Mouse (Mus musculus): ENCODE measurements around the gene Sord. TPM values are rescaled to one million over a fixed set of nuclear protein-coding genes. Genes with fewer than 3 reads are reported as not detected.

Gene Sord
- polyA plus RNA-seq, 1 experiment from 2014 or later, result 49.9 TPM

DNA sequence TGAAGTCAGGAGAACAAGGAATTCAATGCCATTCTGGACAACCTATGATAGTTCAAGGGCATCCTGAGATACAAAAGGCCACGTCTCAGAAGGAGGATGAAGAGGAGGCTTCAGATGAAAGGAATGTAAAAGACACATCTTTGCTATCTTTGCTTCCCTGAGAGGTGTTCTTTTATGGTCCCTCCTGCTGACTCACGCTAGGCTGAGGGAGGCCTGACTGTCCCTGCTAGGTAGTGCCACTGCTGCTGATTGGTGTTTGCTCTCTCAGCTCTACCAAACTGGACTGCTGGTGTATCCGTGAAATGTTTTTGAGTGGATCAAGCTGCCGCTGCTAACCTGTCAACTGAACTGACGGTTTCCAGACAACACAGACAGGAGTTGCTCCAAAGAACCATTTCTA lies 12.8 kb upstream of the Sord start:
- Histone ChIP-seq H3K9ac (no peak overlapping the region), H3K27me3 (replicated peaks) (no peaks in the 10 kb centered on the region), H3K36me3 (no peaks in the 10 kb centered on the region), H3K4me2 (no peak overlapping the region), H3K9me3 (no peaks in the 10 kb centered on the region), H3K4me1 (no peaks in the 10 kb centered on the region), H3K27ac (no peak overlapping the region), H3K4me3 (replicated peaks) (no peak overlapping the region)
- WGBS, result 26% methylated on average over 5 of the region's 5 CpGs
- ATAC-seq (ENCODE audit: insufficient read depth, low FRiP score, low read depth), result no peak; the same call in 1 of the 2 replicates

DNA sequence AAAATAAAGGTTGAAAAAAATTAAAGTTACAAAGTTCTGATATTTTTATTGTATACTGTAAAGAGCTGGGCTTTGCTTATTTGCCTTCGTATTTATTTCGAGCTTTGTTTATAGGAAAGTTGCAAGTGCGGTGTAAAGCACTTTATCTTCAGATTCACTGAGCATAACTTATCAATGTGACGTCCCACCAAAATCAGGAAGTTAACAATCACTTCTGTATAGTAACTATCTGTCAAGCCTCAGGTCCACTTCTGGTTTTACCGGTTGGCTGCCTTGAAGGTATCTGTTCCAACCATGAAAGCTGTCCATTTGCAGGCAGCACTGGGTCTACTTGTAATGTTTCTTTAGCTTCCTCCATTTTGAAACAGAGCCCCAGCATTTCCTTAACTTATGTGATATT lies 12.3 kb upstream of the Sord start:
- H3K27me3 ChIP-seq (replicated peaks), result no peaks in the 10 kb centered on the region
- no peaks in the 10 kb centered on the region for H3K36me3 ChIP-seq
- H3K4me3 ChIP-seq (replicated peaks), result no peak overlapping the region
- WGBS, result 54% methylated on average over 5 of the region's 5 CpGs
- H3K27ac ChIP-seq, result no peak overlapping the region
- no peaks in the 10 kb centered on the region for H3K9me3 ChIP-seq
- H3K4me1 ChIP-seq, result no peaks in the 10 kb centered on the region
- ATAC-seq (ENCODE audit: insufficient read depth, low FRiP score, low read depth), result no peak
- no peak overlapping the region for H3K4me2 ChIP-seq
- H3K9ac ChIP-seq, result no peak overlapping the region

DNA sequence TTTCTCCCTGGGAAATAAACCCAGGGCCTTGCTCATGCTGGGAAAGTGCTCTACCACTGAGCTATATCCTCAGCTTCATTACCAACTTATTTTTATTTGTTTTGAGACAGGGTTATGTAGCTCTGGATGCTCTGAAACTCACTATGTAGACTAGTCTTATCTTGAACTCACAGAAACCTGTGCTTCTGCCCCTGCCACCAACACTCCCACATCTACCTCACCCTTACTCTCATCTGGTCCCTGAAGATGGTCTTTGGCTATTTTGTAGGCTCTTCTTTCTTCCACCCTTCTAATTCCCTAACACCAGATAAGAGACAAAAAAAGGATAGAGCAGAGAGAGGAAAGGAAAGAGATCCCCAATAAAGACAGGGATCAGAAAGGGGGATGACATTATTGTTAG lies 10.9 kb upstream of the Sord start:
- Histone ChIP-seq H3K9me3 (no peaks in the 10 kb centered on the region), H3K4me2 (no peak overlapping the region), H3K36me3 (no peaks in the 10 kb centered on the region), H3K4me3 (replicated peaks) (no peak overlapping the region), H3K9ac (no peak overlapping the region), H3K4me1 (no peaks in the 10 kb centered on the region), H3K27me3 (replicated peaks) (no peaks in the 10 kb centered on the region), H3K27ac (no peak overlapping the region)
- ATAC-seq (ENCODE audit: insufficient read depth, low FRiP score, low read depth), result no peak

DNA sequence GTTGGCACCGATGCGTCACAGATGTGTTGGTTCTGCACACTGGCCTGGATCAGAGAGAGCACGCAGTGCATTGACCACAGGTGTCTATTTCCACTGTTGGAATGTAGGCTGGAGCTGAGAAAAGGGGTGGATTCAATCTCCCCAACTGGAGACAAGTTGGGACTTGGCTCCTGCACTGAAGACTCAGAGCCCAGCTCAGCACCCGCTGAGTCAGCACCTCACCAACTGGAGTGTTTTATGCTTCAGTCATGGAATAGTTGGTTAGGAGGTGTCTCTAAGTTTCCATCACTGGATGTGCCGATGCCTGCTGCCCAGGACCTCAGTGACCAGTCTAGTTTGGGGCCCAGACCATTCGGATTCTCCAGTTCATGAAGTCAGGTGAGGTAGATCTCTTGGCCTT lies 4.2 kb upstream of the Sord start:
- Histone ChIP-seq H3K9me3 (no peaks in the 10 kb centered on the region), H3K9ac (no peak overlapping the region), H3K4me1 (no peaks in the 10 kb centered on the region), H3K4me2 (no peak overlapping the region), H3K27ac (no peak overlapping the region), H3K27me3 (replicated peaks) (no peaks in the 10 kb centered on the region), H3K36me3 (no peaks in the 10 kb centered on the region), H3K4me3 (replicated peaks) (no peak overlapping the region)
- WGBS, result 83% methylated on average over 6 of the region's 6 CpGs
- ATAC-seq (ENCODE audit: insufficient read depth, low FRiP score, low read depth), result no peak

DNA sequence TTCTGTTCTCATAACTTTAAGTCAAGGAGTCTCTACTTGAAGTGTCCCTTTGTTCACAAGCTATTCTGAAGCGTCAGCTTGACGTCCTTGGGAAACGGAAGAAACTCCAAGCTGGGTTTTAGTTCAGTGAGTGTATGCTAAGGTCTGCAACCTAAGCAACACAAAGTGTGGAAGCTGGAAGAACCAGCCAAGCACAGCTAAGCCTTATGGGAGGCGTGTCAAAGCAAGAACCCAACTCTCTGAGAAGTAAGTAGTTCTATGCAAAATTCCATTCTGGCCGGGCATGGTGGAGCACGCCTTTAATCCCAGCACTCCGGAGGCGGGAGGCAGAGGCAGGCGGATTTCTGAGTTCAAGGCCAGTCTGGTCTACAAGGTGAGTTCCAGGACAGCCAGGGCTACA lies 2.9 kb upstream of the Sord start:
- Histone ChIP-seq H3K9me3 (no peaks in the 10 kb centered on the region), H3K27ac (no peak overlapping the region; the same call in 1 of the 2 replicates), H3K4me1 (no peaks in the 10 kb centered on the region), H3K4me2 (no peak overlapping the region), H3K4me3 (replicated peaks) (no peak overlapping the region), H3K36me3 (no peaks in the 10 kb centered on the region), H3K9ac (no peak overlapping the region), H3K27me3 (replicated peaks) (no peaks in the 10 kb centered on the region)
- 83% methylated on average over 9 of the region's 9 CpGs for WGBS
- no peak for ATAC-seq (ENCODE audit: insufficient read depth, low FRiP score, low read depth)

DNA sequence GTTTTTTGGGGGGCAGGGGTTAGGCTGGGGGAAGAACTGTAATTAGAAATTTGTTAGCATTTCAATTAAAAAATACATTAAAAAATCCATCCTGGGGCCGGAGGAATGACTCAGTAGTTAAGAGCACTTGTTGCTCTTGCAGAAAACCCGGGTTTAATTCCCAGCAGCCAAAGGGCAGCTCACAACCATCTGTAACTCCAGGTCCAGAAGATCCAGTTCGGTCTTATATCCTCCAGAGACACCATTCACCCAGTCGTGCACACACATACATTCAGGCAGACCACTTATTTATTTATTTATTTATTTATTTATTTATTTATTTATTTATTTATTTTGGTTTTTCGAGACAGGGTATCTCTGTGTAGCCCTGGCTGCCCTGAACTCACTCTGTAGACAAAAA lies 1.2 kb upstream of the Sord start:
- Histone ChIP-seq H3K4me1 (no peaks in the 10 kb centered on the region), H3K9me3 (no peaks in the 10 kb centered on the region), H3K36me3 (no peaks in the 10 kb centered on the region), H3K4me3 (replicated peaks) (no peak overlapping the region), H3K27ac (no peak overlapping the region), H3K4me2 (peak overlapping the region; percentile 90; the same call in 1 of the 2 replicates), H3K27me3 (replicated peaks) (no peaks in the 10 kb centered on the region), H3K9ac (no peak overlapping the region)
- WGBS, result 63% methylated on average over 5 of the region's 5 CpGs
- ATAC-seq (ENCODE audit: insufficient read depth, low FRiP score, low read depth), result no peak

DNA sequence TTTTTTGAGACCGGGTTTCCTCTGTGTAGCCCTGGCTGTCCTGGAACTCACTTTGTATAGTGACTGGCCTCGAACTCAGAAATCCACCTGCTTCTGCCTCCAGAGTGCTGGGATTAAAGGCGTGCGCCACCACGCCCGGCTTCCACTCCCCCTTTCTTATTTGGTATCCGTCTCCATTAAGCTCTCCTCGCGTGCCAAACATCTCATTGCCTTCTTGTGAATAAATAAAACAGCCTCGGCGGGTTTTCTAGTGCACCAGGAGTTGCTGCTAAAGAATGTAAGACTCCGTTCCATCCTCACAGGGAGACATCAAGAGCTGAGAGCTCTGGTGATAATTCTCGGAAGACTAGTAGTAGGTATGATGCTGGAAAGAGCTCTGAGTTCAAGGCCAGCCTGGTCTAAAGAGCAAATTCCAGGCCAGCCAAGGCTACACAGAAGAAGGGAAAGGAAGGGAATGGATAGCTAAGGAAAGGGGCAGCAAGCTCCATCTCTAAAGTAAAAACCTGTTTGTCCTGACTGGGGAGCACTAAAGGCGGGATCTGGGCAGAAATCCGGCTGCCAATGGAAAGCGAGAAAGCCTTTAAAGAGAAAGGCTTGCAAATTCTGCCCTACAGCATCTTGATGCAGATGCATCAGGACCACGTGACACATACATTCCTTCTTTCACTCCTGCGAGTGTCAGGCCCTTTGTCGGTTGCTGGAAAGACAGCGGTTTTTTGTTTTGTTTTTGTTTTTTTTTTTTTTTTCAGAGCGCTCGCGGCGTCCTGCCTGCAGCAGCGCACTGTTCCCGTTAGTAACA lies 591 bp upstream of the Sord start:
- Histone ChIP-seq H3K9ac (peak overlapping the region; percentile 24; the same call in 1 of the 2 replicates), H3K4me2 (peak overlapping the region; percentile 90), H3K9me3 (no peaks in the 10 kb centered on the region), H3K36me3 (no peaks in the 10 kb centered on the region), H3K27me3 (replicated peaks) (no peaks in the 10 kb centered on the region), H3K27ac (peak overlapping the region; percentile 38), H3K4me3 (replicated peaks) (peak overlapping the region; percentile 66), H3K4me1 (no peaks in the 10 kb centered on the region)
- 7% methylated on average over 26 of the region's 26 CpGs for WGBS
- ATAC-seq (ENCODE audit: insufficient read depth, low FRiP score, low read depth), result no peak

DNA sequence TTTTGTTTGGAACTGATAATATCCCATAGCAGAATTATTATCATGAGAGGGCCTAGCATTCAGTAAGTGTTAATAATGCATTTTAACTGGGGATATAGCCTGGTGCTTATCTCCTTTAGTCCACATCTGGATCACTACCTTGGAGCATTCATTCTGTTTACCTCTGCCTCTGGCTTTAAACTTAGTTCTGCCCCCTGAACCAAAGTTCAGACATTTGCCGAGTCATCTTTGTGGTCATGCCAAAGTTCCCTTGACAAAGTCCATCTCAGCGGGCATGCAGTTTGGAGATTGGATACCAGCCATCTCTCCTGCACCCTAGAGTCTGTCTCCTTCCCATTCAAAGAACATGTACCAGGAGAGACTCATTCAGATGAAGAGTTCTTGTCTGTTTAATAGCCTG lies 876 bp downstream of the Sord start:
- H3K36me3 ChIP-seq, result no peaks in the 10 kb centered on the region
- peak overlapping the region; percentile 90 for H3K4me2 ChIP-seq
- WGBS, result 79% methylated on average over 2 of the region's 2 CpGs
- H3K27ac ChIP-seq, result no peak overlapping the region
- no peak overlapping the region for H3K9ac ChIP-seq
- H3K9me3 ChIP-seq, result no peaks in the 10 kb centered on the region
- peak overlapping the region; percentile 66; the same call in 1 of the 2 replicates for H3K4me3 ChIP-seq (replicated peaks)
- no peak for ATAC-seq (ENCODE audit: insufficient read depth, low FRiP score, low read depth)
- no peaks in the 10 kb centered on the region for H3K27me3 ChIP-seq (replicated peaks)
- no peaks in the 10 kb centered on the region for H3K4me1 ChIP-seq

DNA sequence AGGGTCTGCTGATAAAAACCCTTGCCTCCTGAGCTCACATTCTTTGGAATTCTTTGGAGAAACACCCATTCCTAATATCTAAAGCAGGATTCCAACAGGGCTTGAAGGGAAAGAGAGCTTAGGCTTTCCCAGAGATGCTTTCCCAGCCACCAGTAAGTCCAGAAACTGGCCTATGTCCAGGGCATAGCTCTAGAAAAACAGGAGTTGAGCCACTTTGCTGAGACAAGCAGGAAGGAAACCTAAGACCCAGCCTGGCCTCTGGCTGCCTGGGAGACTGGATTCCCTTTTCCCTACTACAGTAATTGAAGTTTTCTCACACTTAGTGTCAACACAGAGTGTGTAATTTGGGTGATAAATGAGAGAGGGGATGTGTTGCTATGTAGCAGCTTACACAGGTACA lies 1.8 kb downstream of the Sord start:
- no peaks in the 10 kb centered on the region for H3K27me3 ChIP-seq (replicated peaks)
- H3K4me3 ChIP-seq (replicated peaks), result no peak overlapping the region
- H3K4me1 ChIP-seq, result no peaks in the 10 kb centered on the region
- H3K9ac ChIP-seq, result no peak overlapping the region
- no peak overlapping the region for H3K4me2 ChIP-seq
- ATAC-seq (ENCODE audit: insufficient read depth, low FRiP score, low read depth), result no peak
- H3K36me3 ChIP-seq, result no peaks in the 10 kb centered on the region
- H3K27ac ChIP-seq, result no peak overlapping the region
- H3K9me3 ChIP-seq, result no peaks in the 10 kb centered on the region

DNA sequence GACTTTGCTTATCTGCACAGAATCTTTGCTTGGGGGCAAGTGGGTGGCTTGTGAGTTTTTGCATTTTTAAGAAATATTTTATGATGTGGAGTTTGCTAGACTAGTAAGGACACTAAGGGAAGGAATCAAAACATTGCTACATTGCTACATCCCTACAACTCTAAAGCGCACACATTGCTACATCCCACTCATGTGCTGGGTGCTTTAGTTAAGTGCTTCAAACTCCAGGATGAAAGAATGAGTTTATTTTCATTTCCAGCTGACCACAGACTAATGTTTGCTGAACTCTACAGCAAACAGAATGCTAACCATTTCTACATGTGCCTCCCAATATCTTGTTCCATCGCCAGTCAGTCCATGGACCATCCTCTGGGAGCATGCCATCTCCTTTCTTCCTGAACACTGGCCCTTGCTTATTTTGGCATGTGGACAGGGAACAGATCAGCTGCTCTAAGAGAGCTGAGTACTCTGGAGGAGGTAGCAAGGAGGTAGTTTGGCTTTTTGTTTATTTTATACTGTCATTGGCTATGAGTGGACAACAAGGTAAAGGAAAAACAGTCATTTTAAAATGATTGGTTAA lies 3.4 kb downstream of the Sord start:
- H3K4me2 ChIP-seq, result no peak overlapping the region
- H3K36me3 ChIP-seq, result no peaks in the 10 kb centered on the region
- no peak for ATAC-seq (ENCODE audit: insufficient read depth, low FRiP score, low read depth)

DNA sequence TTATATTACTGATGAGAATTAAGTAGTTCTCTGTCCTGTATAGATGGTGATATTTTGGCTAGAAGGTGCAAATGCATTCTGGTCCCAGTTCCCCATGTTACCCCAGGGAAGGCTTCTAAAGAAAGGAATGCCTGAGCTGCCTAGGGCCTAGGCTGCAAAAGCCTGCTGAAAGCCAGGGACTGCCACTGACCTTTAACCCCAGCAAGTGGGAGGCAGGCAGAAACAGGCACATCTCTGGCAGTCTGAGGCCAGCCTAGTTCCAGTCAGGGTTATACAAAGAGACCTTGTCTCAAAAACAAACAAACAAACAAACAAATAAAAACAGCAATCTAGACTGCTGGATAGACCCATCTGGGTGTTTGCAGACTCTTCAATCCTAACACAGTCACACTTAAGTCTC lies 6.2 kb downstream of the Sord start:
- Histone ChIP-seq H3K27ac (no peak overlapping the region), H3K4me1 (no peaks in the 10 kb centered on the region), H3K9me3 (no peaks in the 10 kb centered on the region), H3K9ac (no peak overlapping the region), H3K27me3 (replicated peaks) (no peaks in the 10 kb centered on the region), H3K4me2 (no peak overlapping the region), H3K36me3 (no peaks in the 10 kb centered on the region), H3K4me3 (replicated peaks) (no peak overlapping the region)
- ATAC-seq (ENCODE audit: insufficient read depth, low FRiP score, low read depth), result no peak

More for the DNA sequence above, 3.4 kb downstream of the Sord start:
- H3K27me3 ChIP-seq (replicated peaks), result no peaks in the 10 kb centered on the region
- H3K27ac ChIP-seq, result no peak overlapping the region
- H3K9ac ChIP-seq, result no peak overlapping the region
- H3K9me3 ChIP-seq, result no peaks in the 10 kb centered on the region
- H3K4me1 ChIP-seq, result no peaks in the 10 kb centered on the region
- H3K4me3 ChIP-seq (replicated peaks), result no peak overlapping the region
- WGBS, result 88% methylated on average over 2 of the region's 2 CpGs

DNA sequence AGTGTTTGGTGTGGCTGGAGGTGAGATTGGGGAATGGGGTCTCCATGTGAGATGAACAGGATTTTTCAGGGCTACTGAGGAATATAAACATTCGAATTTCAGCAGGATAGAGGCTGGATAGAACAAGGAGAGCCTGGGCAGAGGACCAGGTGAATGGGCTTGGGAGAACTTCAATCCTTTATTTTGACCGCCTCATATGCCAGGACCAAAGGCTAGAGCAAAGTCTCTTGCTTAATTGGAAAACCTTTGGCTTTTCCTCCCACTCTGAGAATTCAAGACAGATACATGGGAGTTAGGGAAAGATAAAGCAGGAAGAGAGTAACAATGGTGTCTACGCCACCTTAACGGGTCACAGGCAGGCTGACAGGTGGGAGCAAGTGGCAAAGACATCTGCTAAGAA lies 6.7 kb downstream of the Sord start:
- H3K4me2 ChIP-seq, result no peak overlapping the region
- no peak overlapping the region for H3K27ac ChIP-seq
- H3K4me3 ChIP-seq (replicated peaks), result no peak overlapping the region
- ATAC-seq (ENCODE audit: insufficient read depth, low FRiP score, low read depth), result no peak
- no peaks in the 10 kb centered on the region for H3K27me3 ChIP-seq (replicated peaks)
- H3K9me3 ChIP-seq, result no peaks in the 10 kb centered on the region
- 84% methylated on average over 4 of the region's 4 CpGs for WGBS
- H3K9ac ChIP-seq, result no peak overlapping the region
- no peaks in the 10 kb centered on the region for H3K36me3 ChIP-seq
- no peaks in the 10 kb centered on the region for H3K4me1 ChIP-seq
